Mouse (Mus musculus) gastrocnemius, postnatal 25 days (tissue): ENCODE results near the gene Ctsd. TPM values are rescaled to one million over a fixed set of nuclear protein-coding genes. Genes with fewer than 3 reads are reported as not detected.
"Not testable (repeated sequence)": the region's sequence is repeated elsewhere in the genome, so short reads cannot be mapped to it uniquely, and the experiment has no call there.

Experiments
- DNase-seq: peaks from one replicate; pipeline ENCODE4 v3.0.0; 2022
- long read RNA-seq, 2 experiments: library from polyadenylated mRNA; stranded (forward); transcript quantifications; one replicate each; pipeline ENCODE4 v2.0.0; 2021
- total RNA-seq, 2 experiments: library from RNA; stranded (reverse); gene quantifications; 1 replicate in 1 of 2; 2 replicates in 1 of 2; pipeline ENCODE4 v1.2.3; 2021

Gene Ctsd
- total RNA-seq, result 100 to 1,000 TPM; 317 to 434 TPM
- long read RNA-seq, experiment 1, transcript Ctsd-202 (9 exons, 2,127 nt), result major isoform, 555 of 652 reads
- long read RNA-seq, experiment 1, partial matches to known transcripts, result 54 of 652 reads
- long read RNA-seq, experiment 1, other reads (novel, unspliced or antisense), result 42 of 652 reads
- long read RNA-seq, experiment 2, transcript Ctsd-202 (9 exons, 2,127 nt), result major isoform, 790 of 899 reads
- long read RNA-seq, experiment 2, partial matches to known transcripts, result 72 of 899 reads
- long read RNA-seq, experiment 2, other reads (novel, unspliced or antisense), result 37 of 899 reads

DNA sequence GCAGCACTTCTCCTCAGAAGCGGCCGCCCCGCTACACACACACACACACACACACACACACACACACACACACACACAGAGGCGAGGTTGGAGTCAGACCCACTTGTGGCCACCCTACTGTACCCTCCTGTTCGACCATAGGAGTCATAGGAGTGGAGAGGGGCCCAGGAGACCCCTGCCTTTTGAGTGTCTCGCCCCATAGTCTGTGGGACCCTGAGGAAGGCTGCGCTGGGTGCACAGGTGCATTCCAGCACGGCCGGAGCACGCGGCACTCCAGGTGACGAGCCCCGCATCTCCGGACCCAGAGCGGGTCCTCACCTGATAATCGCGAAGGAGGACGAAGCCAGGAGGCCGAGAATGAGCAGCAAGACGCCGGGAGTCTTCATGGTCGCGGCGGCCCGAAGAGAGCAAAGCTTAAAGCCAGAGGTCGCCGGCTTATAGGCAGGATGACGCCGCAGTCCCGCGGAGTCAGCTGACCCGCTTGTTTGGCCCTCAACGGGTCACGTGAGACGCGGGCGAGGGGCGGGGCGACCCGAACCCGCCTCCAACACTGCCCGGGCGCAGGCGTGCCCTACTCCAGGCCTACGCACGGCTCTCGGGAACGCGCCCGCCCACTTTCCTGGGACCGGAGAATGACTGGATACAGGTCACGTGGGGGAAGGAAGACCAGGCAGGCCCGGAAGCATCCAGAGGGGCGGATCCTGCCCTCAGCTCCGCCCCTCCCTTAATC lies at the start of gene Ctsd:
Ctsd (minus strand) TSS at position 620 of the 730 bp plus-strand sequence.
- peak; percentile 98 for DNase-seq

DNA sequence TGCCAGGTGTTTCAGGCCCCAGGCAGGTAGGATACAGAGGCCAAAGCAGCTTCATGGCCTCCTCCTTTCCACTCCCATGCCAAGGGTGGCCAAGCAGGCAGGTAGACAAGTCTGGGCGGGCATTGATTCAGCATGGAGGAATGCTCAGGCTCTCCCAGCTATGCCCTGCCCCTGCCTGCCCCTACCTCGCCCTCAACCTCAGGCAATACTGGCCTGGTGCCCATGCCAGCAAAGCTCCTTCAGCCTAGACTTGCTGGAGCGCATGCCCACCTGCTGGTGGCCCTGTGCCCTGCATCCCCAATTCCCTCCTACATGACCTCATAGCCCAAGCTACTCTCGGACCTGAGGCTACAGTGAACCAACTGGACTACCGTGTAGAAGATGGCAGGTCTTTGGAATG lies 49.5 kb upstream of the Ctsd start:
- DNase-seq, result no peak

DNA sequence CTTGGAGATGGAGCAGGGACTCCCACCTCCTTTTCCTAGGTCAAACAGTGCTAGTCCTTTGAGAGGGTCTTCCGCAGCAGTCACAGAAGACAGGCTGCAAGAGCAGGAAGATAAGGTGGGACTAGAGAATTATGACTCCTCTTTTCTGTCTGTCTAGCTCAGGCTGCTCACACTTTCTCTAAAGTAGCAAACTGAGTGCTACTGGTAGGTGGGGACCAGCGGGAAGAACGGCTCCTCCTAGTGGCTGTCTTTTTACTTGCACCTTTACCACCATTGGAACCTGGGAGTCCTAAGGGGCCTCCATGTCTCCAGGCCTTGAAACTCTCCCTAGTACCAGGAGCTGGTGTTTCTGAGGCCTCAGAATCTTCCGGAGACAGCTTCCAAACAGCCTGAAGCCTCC lies 47.7 kb upstream of the Ctsd start:
- no peak for DNase-seq

- no peak for DNase-seq
These were observed 46.5 kb upstream of the Ctsd start, which contains the start of gene Syt8 for GRCm38 (mm10) chr7:142434137-142434865. Gene Syt8 (plus strand): TSS chr7:142434850.

GRCm38 (mm10) chr7:142433623-142434022 lies 45.8 kb upstream of the Ctsd start:
- no peak for DNase-seq

DNA sequence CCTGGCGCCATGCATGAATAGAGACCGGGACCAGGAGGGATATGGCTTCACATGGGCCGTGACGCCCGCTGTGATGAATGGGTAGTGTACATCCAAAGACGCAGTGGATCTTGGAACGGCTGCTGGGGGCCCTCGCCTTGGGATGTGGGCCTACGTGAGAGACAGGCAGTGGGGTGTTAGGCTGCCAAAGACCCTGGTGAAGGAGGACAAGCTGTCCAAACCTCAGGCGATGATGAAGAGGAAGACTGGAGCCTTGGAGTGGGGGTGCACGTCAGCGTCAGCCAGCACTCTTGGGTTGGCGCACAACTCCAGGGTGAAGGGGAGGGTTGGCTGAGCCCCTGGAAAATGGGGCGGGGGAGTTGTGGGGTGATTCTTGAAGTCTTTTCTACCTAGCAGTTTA lies 43.3 kb upstream of the Ctsd start:
- no peak for DNase-seq

GRCm38 (mm10) chr7:142430160-142430678 lies 42.4 kb upstream of the Ctsd start:
- no peak for DNase-seq

GRCm38 (mm10) chr7:142428213-142428612 lies 40.4 kb upstream of the Ctsd start:
- no peak for DNase-seq

GRCm38 (mm10) chr7:142425641-142426213 lies 37.9 kb upstream of the Ctsd start:
- DNase-seq, result no peak

GRCm38 (mm10) chr7:142421826-142422225 lies 34.0 kb upstream of the Ctsd start:
- DNase-seq, result no peak

GRCm38 (mm10) chr7:142419887-142420286 lies 32.0 kb upstream of the Ctsd start:
- DNase-seq, result no peak

- no peak for DNase-seq
These were observed 30.8 kb upstream of the Ctsd start for GRCm38 (mm10) chr7:142418679-142419078.

- DNase-seq, result no peak
These were observed 30.2 kb upstream of the Ctsd start for GRCm38 (mm10) chr7:142418027-142418426.

- DNase-seq, result no peak
These were observed 28.4 kb upstream of the Ctsd start for GRCm38 (mm10) chr7:142416225-142416624.

- DNase-seq, result no peak
These were observed 27.5 kb upstream of the Ctsd start for GRCm38 (mm10) chr7:142415314-142415713.

DNA sequence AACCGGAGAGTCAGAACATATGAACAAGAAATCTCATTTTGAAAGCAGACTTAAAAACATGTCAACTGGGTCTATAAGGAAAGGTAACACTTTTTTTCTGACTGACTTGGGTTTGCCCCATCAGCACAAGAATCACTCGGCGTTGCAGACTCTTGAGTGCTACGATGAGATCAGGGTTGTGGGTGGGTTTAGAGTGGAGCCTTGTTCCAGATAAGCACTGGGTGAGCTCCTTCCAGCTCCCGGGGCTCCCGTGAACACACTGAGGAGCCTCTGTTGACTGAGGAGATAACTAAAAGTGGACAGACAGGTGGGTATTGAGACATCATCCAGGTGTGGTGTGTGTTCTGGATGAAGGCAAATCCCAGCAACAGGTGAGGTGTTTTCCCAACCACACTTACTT lies 25.4 kb upstream of the Ctsd start:
- DNase-seq, result no peak

DNA sequence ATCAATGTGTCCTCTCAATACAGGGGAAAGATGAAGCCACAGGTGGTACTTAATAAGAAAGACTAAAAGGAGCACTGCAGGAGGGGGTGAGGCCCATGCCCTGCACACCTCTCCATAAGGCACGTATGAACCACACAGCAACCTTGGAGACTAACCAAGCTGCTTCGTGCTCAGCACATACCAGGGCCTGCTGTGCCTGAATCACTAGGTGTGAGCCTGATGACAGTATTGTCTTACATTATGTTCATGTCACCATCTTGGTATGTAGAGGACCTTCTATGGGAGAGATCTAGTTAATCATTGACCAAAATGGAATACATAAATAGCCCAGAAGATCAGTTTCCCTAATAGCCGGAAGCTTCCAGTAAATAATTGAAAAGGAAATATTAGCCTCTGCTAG lies 21.8 kb upstream of the Ctsd start:
- DNase-seq, result no peak

- no peak for DNase-seq
These were observed 20.8 kb upstream of the Ctsd start for GRCm38 (mm10) chr7:142408686-142409085.

GRCm38 (mm10) chr7:142407935-142408334 lies 20.1 kb upstream of the Ctsd start:
- no peak for DNase-seq

DNA sequence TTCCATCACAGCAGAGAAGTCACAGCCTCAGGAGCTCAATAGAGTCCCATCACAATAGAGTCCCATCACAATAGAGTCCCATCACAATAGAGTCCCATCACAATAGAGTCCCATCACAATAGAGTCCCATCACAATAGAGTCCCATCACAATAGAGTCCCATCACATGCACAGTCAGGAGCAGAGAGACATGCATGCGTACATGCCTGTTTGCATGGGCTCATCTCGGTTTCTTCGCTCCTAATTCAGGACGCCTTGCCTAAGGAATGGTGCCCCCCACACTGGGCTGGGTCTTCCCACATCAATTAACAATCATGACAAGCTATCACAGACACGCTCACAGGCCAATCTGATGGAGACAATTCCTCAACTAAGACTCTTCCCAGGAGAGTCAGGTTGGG lies 17.3 kb upstream of the Ctsd start:
- DNase-seq, result not testable (repeated sequence)

DNA sequence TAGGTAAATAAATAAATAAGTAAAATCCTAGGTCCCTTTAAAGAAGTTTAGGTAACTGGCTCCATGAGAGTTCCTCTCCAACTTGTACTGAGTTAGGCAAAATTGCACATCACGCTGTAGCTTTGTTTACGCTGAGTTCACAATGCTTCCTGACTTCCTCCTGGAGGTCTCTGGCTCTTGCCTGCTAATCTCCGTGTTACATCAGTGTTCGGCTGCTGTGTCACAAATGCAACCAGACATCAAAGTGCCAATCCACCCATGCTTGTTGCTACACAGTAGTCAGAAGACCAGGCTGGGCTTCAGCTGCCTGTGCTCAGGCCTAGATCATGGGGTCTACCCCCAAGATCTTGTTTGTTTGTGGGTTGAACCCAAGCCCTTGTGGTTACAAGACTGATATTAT lies 15.8 kb upstream of the Ctsd start:
- no peak for DNase-seq

DNA sequence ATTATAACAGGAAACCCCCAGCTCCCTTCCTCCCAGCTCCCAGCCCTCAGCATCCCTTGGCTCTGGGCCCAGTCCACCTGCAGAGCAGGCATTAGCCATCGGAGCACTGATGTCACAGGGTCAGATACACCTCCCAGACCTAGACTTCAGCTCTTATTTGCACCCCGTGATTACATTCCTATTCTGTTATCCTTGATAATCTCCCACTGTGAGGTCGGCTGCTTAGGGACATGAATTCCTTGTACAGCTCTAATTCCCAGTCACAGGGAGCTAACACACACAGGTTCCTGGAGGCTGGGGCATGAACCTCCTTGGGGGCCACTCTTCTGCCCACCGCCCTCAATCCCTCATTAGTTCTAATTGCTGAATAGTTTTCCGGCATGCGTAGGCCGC lies 12.9 kb upstream of the Ctsd start:
- DNase-seq, result no peak
